Mouse (Mus musculus) right cerebral cortex, postnatal 14 days (tissue): ENCODE data around the gene Pcnx3.
A peak's percentile ranks its signal among the peaks of the same experiment; 100 is the strongest.

ENCODE experiments used
- DNase-seq: peaks from one replicate; pipeline ENCODE4 v3.0.0; 2022

Pcnx3 gene

GRCm38 (mm10) chr19:5638416-5639005 lies 50.2 kb downstream of the Pcnx3 start:
- DNase-seq: no peak

GRCm38 (mm10) chr19:5637069-5638047 lies 51.4 kb downstream of the Pcnx3 start, which contains the start of gene Rela:
Gene Rela (plus strand): TSS chr19:5637483.
- peak; percentile 89 for DNase-seq

GRCm38 (mm10) chr19:5636571-5637041 lies 52.1 kb downstream of the Pcnx3 start:
- DNase-seq: no peak

- DNase-seq: no peak
These were observed 52.6 kb downstream of the Pcnx3 start for GRCm38 (mm10) chr19:5636036-5636570.

GRCm38 (mm10) chr19:5632120-5632519 lies 56.6 kb downstream of the Pcnx3 start:
- DNase-seq: no peak

- DNase-seq: no peak
These were observed 58.8 kb downstream of the Pcnx3 start for GRCm38 (mm10) chr19:5629907-5630306.

- DNase-seq: no peak
These were observed 63.4 kb downstream of the Pcnx3 start for GRCm38 (mm10) chr19:5625311-5625710.

GRCm38 (mm10) chr19:5621884-5622283 lies 66.8 kb downstream of the Pcnx3 start:
- no peak for DNase-seq

GRCm38 (mm10) chr19:5620007-5620406 lies 68.7 kb downstream of the Pcnx3 start:
- DNase-seq: no peak

GRCm38 (mm10) chr19:5614953-5615352 lies 73.8 kb downstream of the Pcnx3 start:
- DNase-seq: no peak
